Mouse (Mus musculus) telencephalon, adult 2 months (tissue): ENCODE measurements around the gene Smad9.

Experiments used
- DNase-seq: peaks from one replicate; pipeline ENCODE4 v3.0.0-alpha.2; 2011; ENCODE audit warnings: low read depth, low spot score

Smad9 gene

DNA sequence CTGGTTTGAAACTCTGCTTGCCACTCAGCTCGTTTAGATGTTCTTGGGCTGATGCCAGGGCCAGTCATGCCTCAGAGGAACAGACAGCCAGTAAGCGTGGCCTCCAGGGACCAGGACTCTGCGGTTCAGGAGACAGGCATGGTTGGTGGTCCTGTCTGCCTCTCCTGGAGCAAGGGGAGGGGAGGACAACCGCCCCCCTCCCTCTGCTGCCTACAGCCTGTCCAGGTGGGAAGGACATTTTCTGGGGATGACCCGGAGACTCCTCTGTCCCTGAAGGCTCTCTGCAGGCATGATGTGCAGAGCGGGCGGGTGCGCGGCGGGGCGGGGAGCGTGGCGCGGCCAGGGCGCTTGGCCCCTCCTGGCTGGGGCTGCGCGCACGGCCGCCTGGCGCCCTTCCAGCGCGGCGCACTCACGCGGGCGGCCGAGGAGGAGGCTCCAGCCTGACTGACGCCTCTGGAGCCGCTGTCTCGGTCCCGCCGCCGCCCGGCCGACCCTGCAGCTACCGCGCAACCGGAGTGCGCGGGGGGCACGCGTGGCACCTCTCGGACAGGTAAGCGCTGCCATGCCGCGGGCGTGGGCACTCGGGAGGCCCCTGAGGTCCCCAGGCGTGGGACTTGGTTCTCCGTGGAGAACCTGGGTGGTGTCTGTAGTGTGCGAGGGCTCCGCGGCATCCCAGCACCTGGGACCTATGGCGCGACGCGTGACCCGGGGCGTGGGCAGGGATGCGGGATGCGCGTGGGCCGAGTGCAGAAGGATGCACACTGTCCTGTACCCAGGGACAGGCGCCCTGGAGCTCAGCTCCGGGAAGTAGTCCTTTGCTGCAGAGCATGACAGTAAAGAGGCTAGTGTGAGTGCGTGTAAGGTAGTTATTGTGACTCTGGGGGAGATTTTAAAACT is at the start of gene Smad9:
Smad9 (plus strand) TSS at position 438 of the 897 bp plus-strand sequence.
- no peak for DNase-seq

DNA sequence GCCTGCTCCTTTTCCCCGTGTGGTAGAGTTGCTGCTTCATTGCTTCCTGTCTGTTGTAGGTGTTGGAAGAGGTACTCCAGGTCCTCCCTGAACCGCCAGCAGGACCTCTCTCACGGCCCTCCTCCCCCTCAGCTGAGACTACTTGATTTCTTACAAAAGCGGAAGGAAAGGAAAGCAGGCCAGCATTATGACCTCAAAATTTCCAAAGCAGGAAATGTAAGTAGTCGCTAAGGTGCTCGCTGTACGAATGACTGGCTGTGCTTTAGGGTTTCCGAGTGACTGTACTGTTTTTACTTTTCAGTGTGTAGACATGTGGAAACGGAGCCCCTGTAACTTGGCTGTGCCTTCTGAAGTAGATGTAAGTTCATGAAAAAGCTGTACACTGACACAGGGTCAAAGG is 46.4 kb upstream of the Smad9 start:
- DNase-seq, result no peak

DNA sequence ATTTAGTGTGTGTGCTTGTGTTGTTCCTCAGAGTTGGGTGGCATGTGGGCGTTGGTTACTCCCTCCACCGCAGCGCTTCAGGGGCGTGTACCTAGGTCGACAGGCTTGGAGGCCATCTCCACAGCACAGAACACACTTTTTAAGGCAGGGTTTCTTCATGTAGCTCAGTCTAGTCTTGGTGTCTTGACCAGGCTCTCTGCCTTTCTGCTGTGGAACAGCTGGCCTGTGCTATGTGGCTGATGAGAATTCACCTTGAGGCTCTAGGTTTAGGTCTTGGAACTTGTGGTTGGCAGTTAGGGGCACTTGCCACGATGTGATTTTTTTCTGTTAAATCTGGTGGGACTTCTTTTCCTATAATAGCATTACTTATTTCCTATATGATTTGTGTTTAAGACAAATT is 41.1 kb upstream of the Smad9 start, which contains the start of gene Gm21958:
Gm21958 (minus strand) TSS at position 101 of the 400 bp plus-strand sequence.
- no peak for DNase-seq

DNA sequence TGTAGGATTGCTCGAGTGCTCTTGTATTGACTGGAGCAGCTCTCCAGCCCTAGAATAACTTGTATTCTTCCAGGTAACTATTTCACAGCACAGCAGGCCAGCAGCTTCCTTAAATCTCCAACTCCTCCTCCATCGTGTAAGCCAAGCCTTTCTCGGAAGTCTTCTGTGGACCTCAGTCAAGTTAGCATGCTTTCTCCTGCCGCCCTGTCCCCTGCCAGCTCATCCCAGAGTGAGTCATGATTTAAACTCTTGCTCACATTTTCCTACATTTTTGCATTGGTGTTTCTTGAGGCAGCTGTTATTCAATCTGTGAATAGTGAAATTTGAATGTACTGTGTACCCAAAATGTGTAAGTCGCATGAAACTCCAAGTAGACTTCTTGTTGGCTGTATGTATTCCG is 39.9 kb upstream of the Smad9 start:
- DNase-seq, result peak; percentile 72

DNA sequence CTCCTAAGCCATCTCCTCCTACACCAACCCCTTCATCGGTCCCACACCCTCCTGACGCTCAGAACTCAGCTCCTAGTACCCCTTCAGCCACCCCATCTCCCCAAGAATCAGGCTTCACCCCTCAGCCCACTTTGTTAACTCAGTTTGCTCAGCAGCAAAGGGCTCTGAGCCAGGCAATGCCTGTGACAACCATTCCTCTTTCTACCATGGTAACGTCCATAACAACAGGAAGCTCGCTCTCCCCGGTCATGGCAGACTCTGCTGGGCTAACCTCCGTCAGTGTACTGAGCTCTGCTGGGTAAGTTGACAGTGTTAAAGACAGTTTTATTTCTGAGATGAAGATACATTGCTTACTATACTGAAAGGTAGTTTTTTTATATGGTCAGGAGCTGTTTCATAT is 38.0 kb upstream of the Smad9 start:
- DNase-seq, result no peak

DNA sequence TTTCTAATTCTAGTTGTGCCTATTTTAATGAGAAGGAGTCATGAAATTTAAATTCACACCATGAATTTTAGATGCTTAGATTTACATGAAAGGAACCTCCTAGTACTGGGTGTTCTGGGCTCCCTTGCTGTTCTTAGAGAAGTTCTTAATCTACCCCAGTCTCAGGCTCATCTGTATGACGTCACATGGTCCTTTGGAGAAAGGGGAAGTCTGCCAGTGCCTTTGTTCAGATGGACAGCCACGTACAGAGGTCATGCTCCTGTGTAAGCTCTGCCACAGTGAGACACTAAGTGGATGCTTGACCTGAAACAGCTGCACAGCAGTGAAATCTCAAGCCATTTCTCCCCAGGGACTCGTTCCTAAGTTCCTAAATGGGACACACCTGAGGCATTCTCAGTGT is 36.4 kb upstream of the Smad9 start:
- DNase-seq, result no peak

DNA sequence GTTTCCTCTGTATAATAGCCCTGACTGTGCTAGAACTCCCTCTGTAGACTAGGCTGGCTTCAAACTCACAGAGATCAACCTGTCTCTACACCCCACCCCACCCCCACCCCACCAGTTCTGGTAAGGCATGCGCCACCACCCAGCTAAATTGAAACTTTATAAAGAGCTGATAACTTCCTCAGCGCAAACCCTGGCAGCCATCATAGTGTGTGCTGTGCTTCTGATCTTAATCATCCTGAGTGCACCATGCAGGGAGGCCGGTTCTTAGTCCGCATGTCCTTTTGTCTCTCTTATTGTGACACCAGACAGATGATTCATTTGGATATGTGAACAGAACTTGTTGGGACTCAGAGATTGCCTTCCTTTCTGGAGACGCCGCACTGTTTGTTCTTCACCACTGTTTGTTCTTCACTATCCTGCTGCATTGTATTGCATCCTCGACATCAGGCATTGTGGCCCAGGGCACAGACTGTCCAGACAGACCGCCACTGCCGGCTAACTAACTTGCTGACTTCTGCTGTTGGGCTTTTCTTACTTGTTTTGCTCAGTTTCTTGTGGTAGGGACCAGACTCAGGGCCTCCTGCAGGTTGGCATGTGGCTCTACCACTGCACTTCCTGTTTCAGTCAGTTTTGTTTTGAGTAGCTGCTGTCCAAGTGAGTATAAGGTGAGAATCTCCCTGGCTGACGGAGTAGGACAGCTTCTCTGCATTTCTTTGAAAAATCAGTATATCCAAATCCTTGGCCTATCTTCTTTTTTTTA is 31.5 kb upstream of the Smad9 start:
- no peak for DNase-seq

DNA sequence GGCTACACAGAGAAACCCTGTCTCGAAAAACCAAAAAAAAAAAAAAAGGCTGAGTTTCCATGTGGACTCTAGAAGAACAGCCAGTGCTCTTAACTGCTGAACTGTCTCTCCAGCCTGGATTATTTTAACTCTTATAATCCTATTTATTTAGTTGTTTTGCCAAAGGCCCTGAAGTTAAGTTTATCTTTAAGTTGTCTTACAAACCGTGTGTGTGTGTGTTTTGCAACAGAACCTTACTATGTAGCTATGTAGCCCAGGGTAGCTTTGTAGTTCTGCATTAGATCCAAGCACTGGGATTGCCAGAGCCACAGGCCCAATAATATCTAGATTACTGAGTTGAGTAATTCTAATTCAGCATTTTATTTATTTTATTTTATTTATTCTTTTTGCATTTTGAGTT is 30.0 kb upstream of the Smad9 start:
- no peak for DNase-seq

DNA sequence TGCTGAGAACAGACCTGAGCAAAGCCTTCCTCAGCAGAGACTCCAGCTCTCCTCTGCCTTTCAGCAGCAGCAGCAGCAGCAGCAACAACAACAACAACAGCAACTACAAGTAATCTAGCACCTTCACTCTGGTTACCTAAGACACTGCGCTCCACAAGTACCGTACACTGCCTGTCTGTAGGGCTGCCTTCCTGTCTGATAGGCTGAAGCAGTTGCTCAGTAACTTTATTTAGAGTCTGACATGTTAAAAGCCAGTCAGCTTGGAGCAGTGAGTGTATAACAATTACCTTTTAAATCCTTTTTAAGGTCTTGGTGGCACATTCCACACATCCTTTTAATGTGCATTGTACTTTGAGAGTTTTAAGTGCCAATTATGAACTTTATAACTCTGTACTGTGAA is 27.8 kb upstream of the Smad9 start:
- DNase-seq, result no peak

DNA sequence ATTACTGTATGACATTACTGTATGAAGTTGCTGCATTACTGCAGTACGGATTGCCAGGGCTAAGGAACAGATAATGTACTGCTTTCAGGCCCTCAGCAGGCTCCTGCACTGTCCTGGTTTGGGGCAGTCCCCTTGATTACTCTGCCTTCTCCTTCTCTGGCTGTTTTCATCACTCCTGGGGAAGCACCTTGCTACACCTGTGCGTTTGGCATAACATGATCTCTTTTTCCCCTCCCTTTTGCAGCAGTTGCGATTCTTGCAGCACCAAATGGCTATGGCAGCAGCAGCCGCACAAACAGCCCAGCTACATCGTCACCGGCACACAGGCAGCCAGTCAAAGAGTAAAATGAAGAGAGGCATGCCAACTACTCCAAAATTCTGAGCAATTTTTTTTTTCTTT is 27.3 kb upstream of the Smad9 start:
- DNase-seq, result no peak

DNA sequence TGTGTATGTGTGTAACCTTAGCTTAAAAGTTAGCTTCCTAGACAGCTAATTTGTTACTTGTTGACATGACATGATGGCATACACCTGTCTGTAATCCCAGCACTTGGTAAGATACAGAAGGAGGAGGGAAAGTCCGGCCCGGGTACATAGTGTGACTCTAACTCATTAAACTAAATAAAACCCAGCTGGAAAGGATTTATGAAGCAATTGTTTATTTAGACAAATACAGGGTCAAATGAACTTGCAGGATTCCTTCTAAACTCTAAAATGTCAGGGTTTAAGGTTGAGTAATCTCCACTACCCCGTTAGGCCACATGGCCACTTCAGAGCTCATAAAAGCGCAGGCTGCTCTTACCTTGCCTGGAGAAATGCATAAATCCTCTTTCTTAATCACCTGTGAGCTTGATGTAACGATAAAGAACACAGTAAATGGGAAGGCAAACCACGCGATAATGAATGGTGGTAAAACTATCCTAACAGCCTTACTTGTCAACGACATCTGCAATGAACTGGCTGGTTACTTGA is 23.7 kb upstream of the Smad9 start:
- DNase-seq, result no peak

DNA sequence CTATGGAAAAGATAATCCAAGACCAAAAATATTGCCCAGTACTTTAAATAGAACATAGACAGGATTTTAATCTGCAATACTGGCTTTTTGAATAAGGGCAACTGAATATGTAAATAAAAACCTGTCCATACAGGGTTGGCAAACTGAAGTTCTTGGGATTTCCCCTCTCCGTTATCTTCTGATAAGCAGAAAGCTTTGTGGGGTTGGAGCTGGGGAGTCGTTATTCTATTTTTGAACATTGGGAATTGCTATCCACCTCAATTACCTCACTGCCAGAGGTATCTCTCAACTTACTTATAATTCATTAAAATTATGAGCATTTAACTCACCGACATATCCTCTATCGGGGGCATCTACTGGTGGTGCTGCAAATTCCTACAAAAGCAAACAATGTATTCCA is 23.0 kb upstream of the Smad9 start:
- DNase-seq, result no peak

DNA sequence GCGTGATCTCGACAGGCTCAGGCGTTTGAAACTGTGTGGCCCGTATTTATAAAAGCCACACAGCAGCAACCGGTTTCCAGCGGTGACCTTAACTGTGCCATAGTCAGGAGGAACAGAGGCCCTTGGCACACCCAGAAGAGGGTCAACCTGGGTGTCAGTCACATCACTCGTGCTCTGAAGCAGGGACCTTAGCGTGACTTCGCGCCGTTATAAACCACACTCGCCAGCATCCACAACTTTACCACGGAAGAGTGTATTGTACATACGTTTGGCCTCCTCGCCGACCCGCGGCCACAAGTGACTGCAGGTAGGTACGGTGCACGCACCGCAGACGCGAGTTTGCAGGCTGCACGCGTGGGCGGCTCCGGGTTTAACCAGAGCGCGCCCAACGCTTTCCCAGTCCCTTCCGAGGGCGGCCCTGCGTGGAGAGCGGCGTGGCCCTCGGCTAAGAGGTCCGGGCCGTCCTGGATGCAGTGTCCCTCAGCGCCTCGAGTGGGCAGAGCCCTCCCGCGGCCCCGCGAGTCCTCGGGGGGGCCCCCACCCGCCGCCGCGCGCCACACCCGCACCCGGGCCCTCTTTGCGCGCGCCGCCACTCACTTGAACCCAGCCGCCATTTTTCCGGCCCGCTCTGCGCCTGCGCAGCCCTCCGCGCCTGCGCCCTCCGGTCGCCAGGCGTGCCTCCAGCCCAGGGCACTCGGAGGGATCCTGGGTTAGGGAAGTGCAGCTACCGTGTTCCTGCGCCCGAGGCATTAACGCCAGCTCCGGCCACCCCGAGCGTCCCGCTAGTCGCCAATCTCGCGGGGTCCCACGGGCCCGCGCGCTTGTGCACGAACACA is 20.8 kb upstream of the Smad9 start:
- DNase-seq, result no peak

DNA sequence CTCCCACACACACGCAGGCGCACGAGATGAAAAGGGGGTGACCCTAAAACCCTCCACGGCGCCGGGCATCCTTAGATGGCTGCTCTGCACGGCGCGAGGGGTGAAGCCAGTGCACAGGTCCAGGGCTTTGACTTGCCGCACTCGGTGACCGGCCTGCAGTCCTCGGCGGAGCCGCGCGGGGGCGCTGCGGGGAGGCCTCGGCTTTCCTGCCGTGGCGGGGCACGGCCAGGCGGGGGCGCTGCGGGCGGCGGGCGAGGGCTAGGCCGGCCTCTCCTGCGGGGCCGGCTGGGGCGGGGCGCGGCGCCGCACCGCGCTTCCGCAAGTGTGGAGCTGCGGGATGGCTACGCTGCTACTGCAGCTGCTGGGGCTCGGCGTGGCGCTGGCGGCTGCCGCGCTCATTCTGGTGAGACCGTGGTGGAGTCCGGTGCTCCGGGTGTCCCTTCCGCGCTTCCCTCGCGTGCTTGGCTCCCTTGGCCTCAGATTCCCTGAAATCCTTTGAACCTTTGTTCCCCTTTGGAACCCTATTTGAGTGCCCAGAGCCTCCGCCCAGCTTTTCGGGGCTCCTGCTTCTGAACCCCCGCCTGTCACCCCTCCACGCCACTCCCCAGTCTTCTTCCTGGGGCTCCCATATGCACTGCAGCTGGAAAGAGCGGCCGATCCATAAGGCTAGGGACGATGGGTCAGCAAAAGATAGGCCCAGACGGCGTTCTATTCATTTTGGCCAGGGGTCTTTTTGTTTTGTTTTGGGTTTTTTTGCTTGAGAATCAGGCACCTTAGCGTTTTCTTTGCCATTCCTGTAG is 19.9 kb upstream of the Smad9 start, which contains the start of the genes Exosc8 and Alg5:
Exosc8 (minus strand) TSS at position 147 of the 800 bp plus-strand sequence.
Alg5 (plus strand) TSS at position 293 of the 800 bp plus-strand sequence.
- no peak for DNase-seq

DNA sequence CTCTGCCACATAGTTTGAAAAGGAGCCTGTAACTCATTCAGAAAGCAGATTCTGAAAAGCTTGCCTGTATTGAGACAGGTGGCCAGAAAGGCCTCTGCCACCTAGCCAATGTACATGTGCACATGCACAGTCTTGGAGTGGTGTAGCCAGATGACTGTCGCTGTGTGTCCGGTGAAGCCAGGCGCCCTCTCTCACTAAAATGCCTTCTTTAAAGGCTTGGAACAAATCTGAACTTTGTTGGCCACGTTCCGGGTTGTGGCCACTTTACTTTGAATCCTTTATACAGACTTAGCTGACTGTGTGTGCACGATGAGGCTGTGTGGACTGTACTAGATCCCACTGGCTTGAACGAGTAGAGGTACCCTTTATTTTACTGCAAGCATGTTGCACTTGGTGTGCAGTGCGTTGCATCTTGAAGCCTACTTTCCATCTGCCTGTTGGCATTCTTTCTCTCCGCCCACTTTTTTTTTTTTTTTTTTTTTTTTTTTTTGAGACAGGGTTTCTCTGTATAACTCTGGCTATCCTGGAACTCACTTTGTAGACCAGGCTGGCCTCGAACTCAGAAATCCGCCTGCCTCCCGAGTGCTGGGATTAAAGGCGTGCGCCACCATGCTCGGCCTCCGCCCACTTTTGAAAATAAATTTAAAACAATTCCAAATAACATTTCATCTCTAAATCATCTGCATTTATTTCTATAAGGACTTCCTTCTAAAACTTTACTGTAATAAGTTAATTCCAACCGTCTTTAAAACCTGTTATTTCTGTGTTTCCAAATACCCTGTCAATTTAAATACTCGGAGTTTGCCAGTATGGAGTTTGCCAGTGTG is 19.1 kb upstream of the Smad9 start:
- DNase-seq, result no peak

DNA sequence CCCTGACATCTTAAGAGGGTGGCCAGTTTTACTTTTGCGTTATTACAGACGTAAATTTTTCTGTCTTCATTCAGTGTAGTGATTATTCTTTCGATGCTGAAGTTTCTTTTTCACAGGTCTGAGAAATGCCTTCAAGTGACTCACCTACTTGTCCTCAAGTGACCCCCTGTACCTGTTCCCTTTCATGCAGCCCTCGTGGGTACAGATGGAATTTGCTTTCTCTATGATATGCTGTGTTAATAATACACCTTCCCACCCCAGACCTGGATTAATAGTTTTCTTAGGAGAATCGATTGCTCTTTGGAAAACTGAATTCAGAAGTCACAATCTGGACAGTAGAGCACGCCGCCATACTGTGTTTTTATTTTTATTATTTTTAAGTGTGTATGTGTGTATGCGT is 18.1 kb upstream of the Smad9 start:
- DNase-seq, result no peak

DNA sequence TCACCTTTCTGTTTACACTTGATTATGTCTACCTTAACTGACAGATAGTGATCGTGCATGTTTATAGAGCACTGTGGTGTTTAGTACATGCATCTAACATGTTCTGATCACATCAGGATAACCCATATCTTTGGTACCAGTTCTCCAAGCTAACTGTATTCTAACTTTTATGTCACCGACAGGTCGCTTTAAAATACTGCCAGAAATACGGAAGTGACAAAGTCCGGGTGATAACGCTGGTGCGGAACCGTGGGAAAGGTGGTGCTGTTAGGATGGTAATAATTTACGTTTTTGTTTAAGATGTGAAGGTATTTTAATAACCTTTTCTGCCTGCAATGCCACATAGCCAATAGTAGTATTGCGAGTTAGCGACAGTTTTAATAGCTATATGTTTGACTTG is 13.4 kb upstream of the Smad9 start:
- DNase-seq, result no peak

DNA sequence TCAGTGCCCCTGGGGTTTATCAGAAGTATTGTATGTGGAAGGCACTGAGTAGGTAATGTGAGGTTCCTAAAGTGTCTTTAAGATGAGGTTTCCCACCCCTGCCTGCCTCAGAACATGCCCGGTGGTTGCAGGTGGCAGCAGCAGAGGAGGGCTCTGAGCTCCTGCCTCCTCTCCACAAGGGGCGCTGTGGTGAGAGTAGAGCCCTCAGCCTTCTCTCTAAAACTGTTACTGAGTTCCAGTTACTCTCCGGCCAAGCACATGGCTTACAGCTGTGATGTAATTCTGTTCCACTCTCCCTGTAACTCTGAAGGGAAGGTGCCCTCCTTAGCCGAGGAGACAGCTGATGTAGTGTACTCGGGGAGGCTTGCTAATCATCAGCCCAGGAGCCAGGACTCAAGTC is 9.6 kb upstream of the Smad9 start:
- DNase-seq, result no peak

DNA sequence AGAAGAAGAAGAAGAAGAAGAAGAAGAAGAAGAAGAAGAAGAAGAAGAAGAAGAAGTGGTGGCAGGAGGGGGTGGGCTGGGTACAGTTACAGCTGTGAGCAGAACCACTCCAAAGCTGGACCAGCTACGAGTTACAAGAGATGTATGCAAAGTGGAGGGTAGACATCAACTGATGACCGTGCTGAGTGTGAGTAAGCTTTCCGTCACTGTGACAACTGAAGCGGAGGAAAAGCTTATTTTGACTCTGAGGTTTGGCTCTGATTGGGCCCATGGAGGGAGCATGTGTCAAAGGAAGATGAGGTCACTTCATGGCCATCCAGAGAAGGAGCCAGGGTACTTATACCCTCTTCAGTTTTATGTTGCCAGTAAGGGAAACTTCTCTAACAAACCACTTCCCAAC is 2.0 kb upstream of the Smad9 start:
- DNase-seq, result no peak

DNA sequence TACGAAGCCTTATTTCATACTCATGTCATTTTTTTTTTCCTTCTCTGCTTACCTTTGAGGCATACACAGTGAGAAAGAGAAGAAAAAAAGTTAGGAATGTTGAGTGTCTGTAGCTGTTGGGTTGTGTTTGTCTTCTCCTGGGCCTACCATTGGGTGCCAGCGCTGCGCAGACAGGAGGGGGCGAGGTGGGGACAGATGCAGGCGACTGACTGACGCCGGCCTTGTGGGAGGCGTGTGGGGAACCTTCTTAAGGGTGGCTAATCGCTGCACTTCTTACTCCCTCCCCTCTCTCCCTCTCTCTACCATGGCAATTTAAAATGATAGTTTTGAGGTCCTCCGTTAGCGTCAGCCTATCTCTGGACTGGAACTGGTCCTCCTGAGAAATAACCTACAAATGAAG is 676 bp downstream of the Smad9 start:
- peak; percentile 56 for DNase-seq
